Mouse (Mus musculus): ENCODE measurements around the gene Nhlrc2. TPM values are rescaled to one million over a fixed set of nuclear protein-coding genes. Genes with fewer than 3 reads are reported as not detected.

Gene Nhlrc2
- total and polyA plus RNA-seq, 3 experiments, result 22.4 to 37.6 (median 34.7) TPM

DNA sequence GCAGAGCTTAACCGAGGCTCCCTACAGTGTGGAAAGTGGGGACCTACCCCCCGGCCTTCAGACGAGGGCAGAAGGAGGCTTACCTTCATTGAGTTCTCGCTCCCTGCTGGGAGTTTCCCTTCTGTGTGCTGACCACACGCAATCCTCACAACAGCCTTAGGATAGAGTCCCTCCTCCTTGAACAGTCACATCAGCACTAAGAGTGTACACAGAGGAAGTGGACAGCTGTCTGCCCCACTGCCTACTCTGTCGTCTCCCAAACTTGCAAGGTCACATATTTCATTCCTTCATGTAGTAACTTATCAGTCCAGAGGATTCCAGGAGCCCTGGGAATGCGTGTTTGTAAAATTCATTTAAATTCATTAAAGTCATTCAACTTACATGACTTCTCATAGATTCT lies 52.7 kb downstream of the Nhlrc2 start:
- TF ChIP-seq KAT2A (conservative IDR thresholded peaks at IDR 0.05; ENCODE audit: low read depth, low read length) (no peak), RAD21 (IDR thresholded peaks at IDR 0.05; ENCODE audit: low read depth, low read length) (no peak), MYB (IDR thresholded peaks at IDR 0.05; ENCODE audit: low read depth, low read length) (no peak), EP300 (IDR thresholded peaks at IDR 0.05; ENCODE audit: low read depth in 1 of 2, low read length in 2 of 2) (no peak), NRF1 (IDR thresholded peaks at IDR 0.05; ENCODE audit: insufficient read depth, low read depth, low read length, poor library complexity, severe bottlenecking) (no peak), POLR2AphosphoS2 (IDR thresholded peaks at IDR 0.05; ENCODE audit: low read length) (no peak), TCF12 (IDR thresholded peaks at IDR 0.05; ENCODE audit: low read depth, low read length) (no peak), POLR2A (IDR thresholded peaks at IDR 0.05; ENCODE audit: control insufficient read depth in 1 of 2, insufficient read depth in 1 of 2, low read depth in 1 of 2, low read length in 2 of 2, poor library complexity in 1 of 2) (no peak), MAX (IDR thresholded peaks at IDR 0.05; ENCODE audit: low read length) (no peak), JUND (IDR thresholded peaks at IDR 0.05; ENCODE audit: low read depth, low read length) (no peak)
- H3K27ac ChIP-seq (ENCODE audit: control insufficient read depth, low read depth, low read length), result no peak overlapping the region
- no peak overlapping the region for H3K9ac ChIP-seq (ENCODE audit: control insufficient read depth, low read depth, low read length, poor library complexity, severe bottlenecking)
- H3K4me3 ChIP-seq (ENCODE audit: control insufficient read depth in 1 of 2, insufficient read depth in 1 of 2, low read depth in 2 of 2, low read length in 2 of 2), result no peak overlapping the region
- no peaks in the 10 kb centered on the region for H3K79me2 ChIP-seq (ENCODE audit: control insufficient read depth, insufficient read depth, low read length, poor library complexity)
- no peak for DNase-seq (ENCODE audit: low read depth, low spot score)
- H3K36me3 ChIP-seq (ENCODE audit: control insufficient read depth in 1 of 2, insufficient read depth in 2 of 2, low read length in 2 of 2), result peaks cover 0 to 6% of the 10 kb centered on the region in 2 experiments; a peak in 2 of 4 replicates
- H3K9me3 ChIP-seq (replicated peaks; ENCODE audit: insufficient read depth, low read length), result no peaks in the 10 kb centered on the region
- no peaks in the 10 kb centered on the region for H3K4me1 ChIP-seq (ENCODE audit: control insufficient read depth in 1 of 2, insufficient read depth in 2 of 2, low read length in 2 of 2)
- H3K27me3 ChIP-seq (ENCODE audit: control insufficient read depth in 1 of 2, insufficient read depth in 2 of 2, low read length in 2 of 2), result no peaks in the 10 kb centered on the region

GRCm38 (mm10) chr19:56601901-56602347 lies 53.9 kb downstream of the Nhlrc2 start:
- TF ChIP-seq SMC3 (IDR thresholded peaks at IDR 0.05; ENCODE audit: low read depth, low read length) (no peak), POLR2A (IDR thresholded peaks at IDR 0.05; ENCODE audit: control insufficient read depth in 1 of 2, insufficient read depth in 1 of 2, low read depth in 1 of 2, low read length in 2 of 2, poor library complexity in 1 of 2) (0 out of 4 replicates have a peak, but pooled peaks of 1 of the 2 experiments have one; percentile 30), POLR2AphosphoS2 (IDR thresholded peaks at IDR 0.05; ENCODE audit: low read length) (0 out of 2 replicates have a peak, but pooled peaks have one; percentile 1)
- H3K36me3 ChIP-seq (ENCODE audit: control insufficient read depth in 1 of 2, insufficient read depth in 2 of 2, low read length in 2 of 2), result peaks cover 0 to 4% of the 10 kb centered on the region in 2 experiments; a peak in 2 of 4 replicates
- no peak for DNase-seq (ENCODE audit: low read depth, low spot score)
- no peak overlapping the region for H3K9ac ChIP-seq (ENCODE audit: control insufficient read depth, low read depth, low read length, poor library complexity, severe bottlenecking)
- no peaks in the 10 kb centered on the region for H3K9me3 ChIP-seq (replicated peaks; ENCODE audit: insufficient read depth, low read length)
- no peak overlapping the region for H3K27ac ChIP-seq (ENCODE audit: control insufficient read depth, low read depth, low read length)
- H3K4me3 ChIP-seq (ENCODE audit: control insufficient read depth in 1 of 2, insufficient read depth in 1 of 2, low read depth in 2 of 2, low read length in 2 of 2), result no peak overlapping the region
- no peaks in the 10 kb centered on the region for H3K4me1 ChIP-seq (ENCODE audit: control insufficient read depth in 1 of 2, insufficient read depth in 2 of 2, low read length in 2 of 2)
- H3K79me2 ChIP-seq (ENCODE audit: control insufficient read depth, insufficient read depth, low read length, poor library complexity), result no peaks in the 10 kb centered on the region
- no peaks in the 10 kb centered on the region for H3K27me3 ChIP-seq (ENCODE audit: control insufficient read depth in 1 of 2, insufficient read depth in 2 of 2, low read length in 2 of 2)

- Histone ChIP-seq H3K4me3 (ENCODE audit: control insufficient read depth in 1 of 2, insufficient read depth in 1 of 2, low read depth in 2 of 2, low read length in 2 of 2) (no peak overlapping the region), H3K79me2 (ENCODE audit: control insufficient read depth, insufficient read depth, low read length, poor library complexity) (no peaks in the 10 kb centered on the region), H3K27ac (ENCODE audit: control insufficient read depth, low read depth, low read length) (no peak overlapping the region), H3K27me3 (ENCODE audit: control insufficient read depth in 1 of 2, insufficient read depth in 2 of 2, low read length in 2 of 2) (peaks cover 3 to 13% of the 10 kb centered on the region in 2 experiments), H3K36me3 (ENCODE audit: control insufficient read depth in 1 of 2, insufficient read depth in 2 of 2, low read length in 2 of 2) (no peaks in the 10 kb centered on the region), H3K4me1 (ENCODE audit: control insufficient read depth in 1 of 2, insufficient read depth in 2 of 2, low read length in 2 of 2) (no peaks in the 10 kb centered on the region), H3K9me3 (replicated peaks; ENCODE audit: insufficient read depth, low read length) (no peaks in the 10 kb centered on the region), H3K9ac (ENCODE audit: control insufficient read depth, low read depth, low read length, poor library complexity, severe bottlenecking) (no peak overlapping the region)
- DNase-seq (ENCODE audit: low read depth, low spot score), result no peak
- TF ChIP-seq GABPA (IDR thresholded peaks at IDR 0.05; ENCODE audit: low read depth, low read length) (no peak), NELFE (IDR thresholded peaks at IDR 0.05; ENCODE audit: low read depth, low read length) (no peak), TBP (IDR thresholded peaks at IDR 0.05; ENCODE audit: low read depth, low read length) (no peak), ZKSCAN1 (IDR thresholded peaks at IDR 0.05; ENCODE audit: low read depth, low read length) (no peak), MAX (IDR thresholded peaks at IDR 0.05; ENCODE audit: low read length) (no peak), SMC3 (IDR thresholded peaks at IDR 0.05; ENCODE audit: low read depth, low read length) (no peak), ZMIZ1 (IDR thresholded peaks at IDR 0.05; ENCODE audit: low read depth, low read length) (no peak), ZNF384 (IDR thresholded peaks at IDR 0.05; ENCODE audit: low read depth, low read length) (no peak), JUND (IDR thresholded peaks at IDR 0.05; ENCODE audit: low read depth, low read length) (no peak), ETS1 (IDR thresholded peaks at IDR 0.05; ENCODE audit: low read depth, low read length) (no peak), CHD1 (IDR thresholded peaks at IDR 0.05; ENCODE audit: low read depth, low read length) (no peak), EP300 (IDR thresholded peaks at IDR 0.05; ENCODE audit: low read depth in 1 of 2, low read length in 2 of 2) (no peak), CTCF (IDR thresholded peaks at IDR 0.05 in 2 of 3, conservative IDR thresholded peaks at IDR 0.05 in 1 of 3; ENCODE audit: control insufficient read depth in 1 of 3, insufficient read depth in 1 of 3, low read depth in 2 of 3, low read length in 3 of 3, poor library complexity in 1 of 3, severe bottlenecking in 1 of 3) (no peak), UBTF (IDR thresholded peaks at IDR 0.05; ENCODE audit: borderline replicate concordance, insufficient read depth, low read depth, low read length) (no peak)
Observed at GRCm38 (mm10) chr19:56608946-56609345, 60.9 kb downstream of the Nhlrc2 start.
